Mouse (Mus musculus): ENCODE data around the gene Pp2d1. TPM values are rescaled to one million over a fixed set of nuclear protein-coding genes. Genes with fewer than 3 reads are reported as not detected.

Pp2d1 gene
- polyA plus RNA-seq, 1 experiment from 2014 or later: 0.48 TPM

GRCm38 (mm10) chr17:53502966-53503365, 36.3 kb downstream of the Pp2d1 start:
- no peak overlapping the region for H3K9ac ChIP-seq
- peaks cover 61% of the 10 kb centered on the region for H3K36me3 ChIP-seq (replicated peaks; ENCODE audit: control insufficient read depth, insufficient read depth)
- 95% methylated on average over 2 of the region's 2 CpGs for WGBS
- no peak overlapping the region for H3K4me3 ChIP-seq (replicated peaks; ENCODE audit: low read length)
- no peak overlapping the region for H3K27ac ChIP-seq
- H3K27me3 ChIP-seq (ENCODE audit: control insufficient read depth, insufficient read depth, low read length): no peaks in the 10 kb centered on the region
- H3K4me2 ChIP-seq (replicated peaks): no peak overlapping the region
- ATAC-seq (ENCODE audit: low FRiP score) (no peak), DNase-seq (ENCODE audit: low spot score) (no peak)
- no peaks in the 10 kb centered on the region for H3K9me3 ChIP-seq (ENCODE audit: control insufficient read depth, low read length)
- no peaks in the 10 kb centered on the region for H3K4me1 ChIP-seq (replicated peaks; ENCODE audit: control insufficient read depth, insufficient read depth, low read length)

- H3K27ac ChIP-seq: no peak overlapping the region
- 97% methylated on average over 1 of the region's 1 CpGs for WGBS
- H3K4me3 ChIP-seq (replicated peaks; ENCODE audit: low read length): no peak overlapping the region
- H3K27me3 ChIP-seq (ENCODE audit: control insufficient read depth, insufficient read depth, low read length): no peaks in the 10 kb centered on the region
- DNase-seq (ENCODE audit: low spot score): no peak
- no peaks in the 10 kb centered on the region for H3K4me1 ChIP-seq (replicated peaks; ENCODE audit: control insufficient read depth, insufficient read depth, low read length)
- H3K4me2 ChIP-seq (replicated peaks): no peak overlapping the region
- H3K9me3 ChIP-seq (ENCODE audit: control insufficient read depth, low read length): no peaks in the 10 kb centered on the region
- H3K9ac ChIP-seq: no peak overlapping the region
- H3K36me3 ChIP-seq (replicated peaks; ENCODE audit: control insufficient read depth, insufficient read depth): peaks cover 69% of the 10 kb centered on the region
- ATAC-seq (ENCODE audit: low FRiP score): no peak
These were observed 50.3 kb downstream of the Pp2d1 start for GRCm38 (mm10) chr17:53489007-53489378.

GRCm38 (mm10) chr17:53488291-53489006, 50.8 kb downstream of the Pp2d1 start:
- Histone ChIP-seq H3K27ac (no peak overlapping the region), H3K4me2 (replicated peaks) (no peak overlapping the region), H3K4me1 (replicated peaks; ENCODE audit: control insufficient read depth, insufficient read depth, low read length) (no peaks in the 10 kb centered on the region), H3K9ac (no peak overlapping the region), H3K36me3 (replicated peaks; ENCODE audit: control insufficient read depth, insufficient read depth) (peaks cover 67% of the 10 kb centered on the region), H3K27me3 (ENCODE audit: control insufficient read depth, insufficient read depth, low read length) (no peaks in the 10 kb centered on the region), H3K9me3 (ENCODE audit: control insufficient read depth, low read length) (no peaks in the 10 kb centered on the region), H3K4me3 (replicated peaks; ENCODE audit: low read length) (no peak overlapping the region)
- whole genome bisulfite sequencing: 95% methylated on average over 4 of the region's 4 CpGs
- ATAC-seq (ENCODE audit: low FRiP score) (no peak), DNase-seq (ENCODE audit: low spot score) (no peak)

- peaks cover 27% of the 10 kb centered on the region for H3K4me1 ChIP-seq (replicated peaks; ENCODE audit: control insufficient read depth, insufficient read depth, low read length)
- peak overlapping the region; percentile 84 for H3K9ac ChIP-seq
- H3K4me2 ChIP-seq (replicated peaks): peak overlapping the region; percentile 85
- 55% methylated on average over 7 of the region's 7 CpGs for WGBS
- no peaks in the 10 kb centered on the region for H3K9me3 ChIP-seq (ENCODE audit: control insufficient read depth, low read length)
- ATAC-seq (ENCODE audit: low FRiP score): no peak
- H3K36me3 ChIP-seq (replicated peaks; ENCODE audit: control insufficient read depth, insufficient read depth): peaks cover 17% of the 10 kb centered on the region
- H3K27me3 ChIP-seq (ENCODE audit: control insufficient read depth, insufficient read depth, low read length): no peaks in the 10 kb centered on the region
- H3K27ac ChIP-seq: no peak overlapping the region
- no peak for DNase-seq (ENCODE audit: low spot score)
- peak overlapping the region; percentile 98 for H3K4me3 ChIP-seq (replicated peaks; ENCODE audit: low read length)
These were observed 58.8 kb downstream of the Pp2d1 start for GRCm38 (mm10) chr17:53480433-53480832.

GRCm38 (mm10) chr17:53479604-53480041, 59.6 kb downstream of the Pp2d1 start:
- H3K4me1 ChIP-seq (replicated peaks; ENCODE audit: control insufficient read depth, insufficient read depth, low read length): peaks cover 27% of the 10 kb centered on the region
- peak overlapping the region; percentile 85 for H3K4me2 ChIP-seq (replicated peaks)
- peak overlapping the region; percentile 99 for H3K27ac ChIP-seq
- H3K36me3 ChIP-seq (replicated peaks; ENCODE audit: control insufficient read depth, insufficient read depth): peaks cover 10% of the 10 kb centered on the region
- peak overlapping the region; percentile 98 for H3K4me3 ChIP-seq (replicated peaks; ENCODE audit: low read length)
- peak overlapping the region; percentile 84 for H3K9ac ChIP-seq
- no peaks in the 10 kb centered on the region for H3K27me3 ChIP-seq (ENCODE audit: control insufficient read depth, insufficient read depth, low read length)
- DNase-seq (ENCODE audit: low spot score): no peak
- ATAC-seq (ENCODE audit: low FRiP score): peak; percentile 21; the same call in 1 of the 2 replicates
- H3K9me3 ChIP-seq (ENCODE audit: control insufficient read depth, low read length): no peaks in the 10 kb centered on the region
- under 1% methylated on average over 33 of the region's 33 CpGs for WGBS

GRCm38 (mm10) chr17:53478858-53479603, 60.2 kb downstream of the Pp2d1 start, which contains the start of gene Rab5a:
Rab5a (plus strand) TSS chr17:53479234.
- Histone ChIP-seq H3K9ac (peak within 1 kb of the TSS; percentile 84), H3K9me3 (ENCODE audit: control insufficient read depth, low read length) (no peaks in the 10 kb centered on the region), H3K27ac (peak within 1 kb of the TSS; percentile 99), H3K4me2 (replicated peaks) (peak within 1 kb of the TSS; percentile 85), H3K4me1 (replicated peaks; ENCODE audit: control insufficient read depth, insufficient read depth, low read length) (peaks cover 27% of the 10 kb centered on the region), H3K27me3 (ENCODE audit: control insufficient read depth, insufficient read depth, low read length) (no peaks in the 10 kb centered on the region), H3K4me3 (replicated peaks; ENCODE audit: low read length) (peak within 1 kb of the TSS; percentile 98), H3K36me3 (replicated peaks; ENCODE audit: control insufficient read depth, insufficient read depth) (peaks cover 4% of the 10 kb centered on the region)
- peak; percentile 98 for ATAC-seq (ENCODE audit: low FRiP score)
- WGBS: under 1% methylated on average over 75 of the region's 82 CpGs
- peak; percentile 100 for DNase-seq (ENCODE audit: low spot score)

- Histone ChIP-seq H3K27ac (peak overlapping the region; percentile 99), H3K9me3 (ENCODE audit: control insufficient read depth, low read length) (no peaks in the 10 kb centered on the region), H3K9ac (peak overlapping the region; percentile 84), H3K27me3 (ENCODE audit: control insufficient read depth, insufficient read depth, low read length) (no peaks in the 10 kb centered on the region), H3K4me2 (replicated peaks) (peak overlapping the region; percentile 70), H3K4me3 (replicated peaks; ENCODE audit: low read length) (peak overlapping the region; percentile 98), H3K36me3 (replicated peaks; ENCODE audit: control insufficient read depth, insufficient read depth) (no peaks in the 10 kb centered on the region), H3K4me1 (replicated peaks; ENCODE audit: control insufficient read depth, insufficient read depth, low read length) (peaks cover 27% of the 10 kb centered on the region)
- no peak; the same call in 1 of the 2 replicates for ATAC-seq (ENCODE audit: low FRiP score)
- WGBS: 12% methylated on average over 15 of the region's 15 CpGs
- no peak for DNase-seq (ENCODE audit: low spot score)
These were observed 61.0 kb downstream of the Pp2d1 start for GRCm38 (mm10) chr17:53478066-53478857.

GRCm38 (mm10) chr17:53468697-53469096, 70.6 kb downstream of the Pp2d1 start:
- Histone ChIP-seq H3K4me3 (replicated peaks; ENCODE audit: low read length) (no peak overlapping the region), H3K4me1 (replicated peaks; ENCODE audit: control insufficient read depth, insufficient read depth, low read length) (0 out of 2 replicates have a peak, but pooled peaks cover 3% of the 10 kb centered on the region), H3K27me3 (ENCODE audit: control insufficient read depth, insufficient read depth, low read length) (no peaks in the 10 kb centered on the region), H3K9me3 (ENCODE audit: control insufficient read depth, low read length) (no peaks in the 10 kb centered on the region), H3K9ac (no peak overlapping the region), H3K4me2 (replicated peaks) (no peak overlapping the region), H3K27ac (no peak overlapping the region), H3K36me3 (replicated peaks; ENCODE audit: control insufficient read depth, insufficient read depth) (no peaks in the 10 kb centered on the region)
- ATAC-seq (ENCODE audit: low FRiP score) (no peak), DNase-seq (ENCODE audit: low spot score) (no peak)

GRCm38 (mm10) chr17:53465569-53465968, 73.7 kb downstream of the Pp2d1 start:
- DNase-seq (ENCODE audit: low spot score) (no peak), ATAC-seq (ENCODE audit: low FRiP score) (no peak)
- Histone ChIP-seq H3K9me3 (ENCODE audit: control insufficient read depth, low read length) (no peaks in the 10 kb centered on the region), H3K27me3 (ENCODE audit: control insufficient read depth, insufficient read depth, low read length) (no peaks in the 10 kb centered on the region), H3K4me3 (replicated peaks; ENCODE audit: low read length) (no peak overlapping the region), H3K27ac (no peak overlapping the region), H3K36me3 (replicated peaks; ENCODE audit: control insufficient read depth, insufficient read depth) (no peaks in the 10 kb centered on the region), H3K9ac (no peak overlapping the region), H3K4me2 (replicated peaks) (no peak overlapping the region), H3K4me1 (replicated peaks; ENCODE audit: control insufficient read depth, insufficient read depth, low read length) (peaks cover 11% of the 10 kb centered on the region; the same call in 1 of the 2 replicates)
- WGBS: 57% methylated on average over 4 of the region's 4 CpGs
